Mouse (Mus musculus): ENCODE results near the gene Tenm4.

GRCm38 (mm10) chr7:96587403-96587802, 416.4 kb downstream of the Tenm4 start:
- no peak for TF ChIP-seq CTCF (IDR thresholded peaks at IDR 0.05; ENCODE audit: low read depth)
- TF ChIP-seq EP300 (IDR thresholded peaks at IDR 0.05; ENCODE audit: low read depth) = no peak

All from liver, postnatal 0 days (tissue).